Mouse (Mus musculus) kidney, postnatal 14 days (tissue): ENCODE measurements around the gene Serpina3i.

Experiments
- DNase-seq: peaks from one replicate; pipeline ENCODE4 v3.0.0; 2022; ENCODE audit warnings: mixed read lengths

The Serpina3i gene

GRCm38 (mm10) chr12:104298049-104298448 is 35.1 kb downstream of the Serpina3i start:
- DNase-seq: no peak

- no peak for DNase-seq
Observed at GRCm38 (mm10) chr12:104305991-104306390, 43.1 kb downstream of the Serpina3i start.

- DNase-seq: no peak
Observed at GRCm38 (mm10) chr12:104314253-104314652, 51.3 kb downstream of the Serpina3i start, which contains the start of gene Serpina3j. Serpina3j (plus strand) TSS chr12:104314553.
